Mouse (Mus musculus) ES-E14 (cell line): ENCODE data around the gene Crkl. TPM values are rescaled to one million over a fixed set of nuclear protein-coding genes. Genes with fewer than 3 reads are reported as not detected.
A peak's percentile ranks its signal among the peaks of the same experiment; 100 is the strongest.

Source experiments
- DNase-seq: peaks from one replicate; pipeline ENCODE4 v3.0.0-alpha.2; 2013; ENCODE audit warnings: low read depth, low spot score
- H3K27ac ChIP-seq: 2 replicates; pipeline ENCODE4 v1.5.1; 2012; ENCODE audit warnings: low read depth, mild to moderate bottlenecking, low read length, moderate library complexity, mixed read lengths; ENCODE audit not compliant: poor library complexity, insufficient read depth, severe bottlenecking
- H3K36me3 ChIP-seq: 2 replicates; pipeline ENCODE4 v1.6.1; 2012; ENCODE audit warnings: mild to moderate bottlenecking, low read length, moderate library complexity, mixed read lengths; ENCODE audit not compliant: control insufficient read depth, poor library complexity, insufficient read depth, severe bottlenecking
- H3K4me1 ChIP-seq, 2 experiments: fragments of 150-350 bp in 1 of 2; sonication (generic) in 1 of 2; 2 replicates each; pipeline ENCODE4 v1.6.1; 2012; ENCODE audit warnings: low read length in 2 of 2, mild to moderate bottlenecking in 1 of 2, mixed read lengths in 1 of 2; ENCODE audit not compliant: control insufficient read depth in 2 of 2, insufficient read depth in 2 of 2, poor library complexity in 1 of 2
- H3K4me3 ChIP-seq, 2 experiments: fragments of 150-350 bp in 1 of 2; sonication (generic) in 1 of 2; 2 replicates each; pipeline ENCODE4 v1.5.1; 2012; ENCODE audit warnings: low read length in 2 of 2, low read depth in 1 of 2, mild to moderate bottlenecking in 1 of 2, mixed read lengths in 1 of 2; ENCODE audit not compliant: insufficient read depth in 1 of 2, poor library complexity in 1 of 2, severe bottlenecking in 1 of 2
- H3K9ac ChIP-seq: 2 replicates; pipeline ENCODE4 v1.6.1; 2012; ENCODE audit warnings: low read depth, mild to moderate bottlenecking, low read length, mixed read lengths; ENCODE audit not compliant: poor library complexity, insufficient read depth, severe bottlenecking
- H3K9me3 ChIP-seq: fragments of 150-350 bp; sonication (generic); 2 replicates; pipeline ENCODE4 v1.6.1; 2012; ENCODE audit warnings: low read depth, mild to moderate bottlenecking, low read length; ENCODE audit not compliant: control insufficient read depth, insufficient read depth
- CHD2 ChIP-seq: IDR thresholded peaks from 2 replicates; pipeline ENCODE4 v1.6.1; 2014; ENCODE audit warnings: mild to moderate bottlenecking, low read depth, low read length, inconsistent platforms
- HCFC1 ChIP-seq: IDR thresholded peaks from 2 replicates; pipeline ENCODE4 v1.6.1; 2012; ENCODE audit warnings: low read length, inconsistent platforms, borderline replicate concordance; ENCODE audit not compliant: insufficient read depth
- MAFK ChIP-seq: IDR thresholded peaks from 2 replicates; pipeline ENCODE4 v1.6.1; 2014; ENCODE audit warnings: mild to moderate bottlenecking, low read depth, low read length, inconsistent platforms; ENCODE audit not compliant: insufficient read depth
- ZC3H11A ChIP-seq: IDR thresholded peaks from 2 replicates; pipeline ENCODE4 v1.6.1; 2012; ENCODE audit warnings: low read depth, mild to moderate bottlenecking, inconsistent platforms, low read length, borderline replicate concordance
- ZNF384 ChIP-seq: IDR thresholded peaks from 2 replicates; pipeline ENCODE4 v1.6.1; 2012; ENCODE audit warnings: low read depth, low read length, inconsistent platforms
- in situ Hi-C, 2 experiments: fragments of 600-800 bp; cut with MboI; formaldehyde crosslinking; loops; one replicate each; pipeline ENCODE4 v1.15.1; 2025; ENCODE audit warnings: low sequenced_read_pairs in 2 of 2, inconsistent platforms in 1 of 2; ENCODE audit not compliant: unreplicated experiment in 2 of 2
- total RNA-seq: library from RNA; depleted of rRNA; stranded (reverse); fragments of 300-350 nt; gene quantifications from 2 replicates; pipeline ENCODE4 v1.2.3, GENCODE M21; 2012; rRNA removed

Crkl gene
- 23.7 and 28.2 TPM in 2 replicates for total RNA-seq

- peak within 1 kb of the TSS; percentile 77 for H3K27ac ChIP-seq
- in situ Hi-C loops = no loop called here
- TF ChIP-seq MAFK (no peak), HCFC1 (peak; percentile 51; the same call in 1 of the 2 replicates)
- peaks cover 8 to 18% of the 10 kb centered on the region in 2 experiments for H3K4me1 ChIP-seq
- peaks cover 2% of the 10 kb centered on the region for H3K36me3 ChIP-seq
- peak within 1 kb of the TSS; percentile 91 for H3K9ac ChIP-seq
- DNase-seq = peak; percentile 96
- peak within 1 kb of the TSS; percentile 86 to 96 for H3K4me3 ChIP-seq
- H3K9me3 ChIP-seq = peaks cover 1% of the 10 kb centered on the region; the same call in 1 of the 2 replicates
These were observed at the start of gene Crkl for GRCm38 (mm10) chr16:17451541-17452372. TSS of gene Crkl (plus strand) at chr16:17451987.

GRCm38 (mm10) chr16:17402855-17403254, 48.9 kb upstream of the Crkl start:
- peaks cover 0 to 2% of the 10 kb centered on the region in 2 experiments; a peak in 2 of 4 replicates for H3K4me1 ChIP-seq
- H3K9ac ChIP-seq = no peak overlapping the region
- H3K9me3 ChIP-seq = no peaks in the 10 kb centered on the region
- no peak overlapping the region for H3K4me3 ChIP-seq
- DNase-seq = peak; percentile 44
- no peak overlapping the region for H3K27ac ChIP-seq
- in situ Hi-C loops = no loop called here
- H3K36me3 ChIP-seq = no peaks in the 10 kb centered on the region
- no peak for TF ChIP-seq CHD2
- TF ChIP-seq ZNF384 = no peak
- no peak for TF ChIP-seq HCFC1
- no peak for TF ChIP-seq MAFK
- TF ChIP-seq ZC3H11A = peak; percentile 69; the same call in 1 of the 2 replicates

- TF ChIP-seq MAFK (no peak), HCFC1 (no peak), ZC3H11A (no peak), ZNF384 (no peak), CHD2 (no peak)
- DNase-seq = peak; percentile 50
- in situ Hi-C loops = no loop called here
- Histone ChIP-seq H3K9ac (peak overlapping the region; percentile 80), H3K4me3 (peak overlapping the region; percentile 86 to 94), H3K9me3 (no peaks in the 10 kb centered on the region), H3K4me1 (peaks cover 2 to 8% of the 10 kb centered on the region in 2 experiments; a peak in 2 of 4 replicates), H3K27ac (no peak overlapping the region), H3K36me3 (no peaks in the 10 kb centered on the region)
These were observed 46.5 kb upstream of the Crkl start for GRCm38 (mm10) chr16:17405271-17405696.

- Histone ChIP-seq H3K4me3 (peak within 1 kb of the TSS; percentile 86 to 94), H3K4me1 (peaks cover 2 to 8% of the 10 kb centered on the region in 2 experiments; a peak in 2 of 4 replicates), H3K9ac (peak within 1 kb of the TSS; percentile 86), H3K27ac (no peak within 1 kb of the TSS), H3K9me3 (no peaks in the 10 kb centered on the region), H3K36me3 (no peaks in the 10 kb centered on the region)
- in situ Hi-C loops = no loop called here
- TF ChIP-seq ZC3H11A (no peak), MAFK (no peak), HCFC1 (peak; percentile 73)
- DNase-seq = peak; percentile 99
These were observed 45.9 kb upstream of the Crkl start, which contains the start of the genes Snap29 and Pi4ka for GRCm38 (mm10) chr16:17405736-17406443. TSS of gene Snap29 (plus strand) at chr16:17405986. TSS of gene Pi4ka (minus strand) at chr16:17406314.
